Mouse (Mus musculus): ENCODE data around the gene Thnsl2. TPM values are rescaled to one million over a fixed set of nuclear protein-coding genes. Genes with fewer than 3 reads are reported as not detected.

Thnsl2 gene
- total RNA-seq, 2 experiments from 2014 or later = 27.9 to 31.7 TPM

GRCm38 (mm10) chr6:71135031-71135430 lies 9.2 kb downstream of the Thnsl2 start:
- no peak for DNase-seq (ENCODE audit: low spot score in 2 of 2)

GRCm38 (mm10) chr6:71133559-71133958 lies 10.7 kb downstream of the Thnsl2 start:
- DNase-seq (ENCODE audit: low spot score in 2 of 2) = no peak

GRCm38 (mm10) chr6:71131038-71131437 lies 13.2 kb downstream of the Thnsl2 start:
- no peak for DNase-seq (ENCODE audit: low spot score in 2 of 2)

- DNase-seq (ENCODE audit: low spot score in 2 of 2) = no peak
Observed at GRCm38 (mm10) chr6:71130269-71130668, 14.0 kb downstream of the Thnsl2 start.

GRCm38 (mm10) chr6:71129071-71129470 lies 15.2 kb downstream of the Thnsl2 start:
- DNase-seq (ENCODE audit: low spot score in 2 of 2) = no peak

GRCm38 (mm10) chr6:71126290-71126689 lies 17.9 kb downstream of the Thnsl2 start:
- DNase-seq (ENCODE audit: low spot score in 2 of 2) = no peak

- peak; percentile 35 to 64 for DNase-seq (ENCODE audit: low spot score in 2 of 2)
Observed at GRCm38 (mm10) chr6:71125043-71125893, 19.0 kb downstream of the Thnsl2 start.

GRCm38 (mm10) chr6:71119577-71120254 lies 24.5 kb downstream of the Thnsl2 start:
- no peak for DNase-seq (ENCODE audit: low spot score in 2 of 2)

- no peak for DNase-seq (ENCODE audit: low spot score in 2 of 2)
Observed at GRCm38 (mm10) chr6:71111419-71112113, 32.7 kb downstream of the Thnsl2 start.

- DNase-seq (ENCODE audit: low spot score in 2 of 2) = no peak
Observed at GRCm38 (mm10) chr6:71106170-71106945, 37.9 kb downstream of the Thnsl2 start.

GRCm38 (mm10) chr6:71096126-71096525 lies 48.1 kb downstream of the Thnsl2 start:
- DNase-seq (ENCODE audit: low spot score in 2 of 2) = no peak

GRCm38 (mm10) chr6:71094693-71095092 lies 49.5 kb downstream of the Thnsl2 start:
- DNase-seq (ENCODE audit: low spot score in 2 of 2) = no peak

- no peak for DNase-seq (ENCODE audit: low spot score in 2 of 2)
Observed at GRCm38 (mm10) chr6:71093686-71094085, 50.6 kb downstream of the Thnsl2 start.

GRCm38 (mm10) chr6:71090475-71090874 lies 53.8 kb downstream of the Thnsl2 start:
- no peak for DNase-seq (ENCODE audit: low spot score in 2 of 2)

GRCm38 (mm10) chr6:71089735-71090134 lies 54.5 kb downstream of the Thnsl2 start:
- no peak for DNase-seq (ENCODE audit: low spot score in 2 of 2)

- DNase-seq (ENCODE audit: low spot score in 2 of 2) = no peak
Observed at GRCm38 (mm10) chr6:71088992-71089391, 55.2 kb downstream of the Thnsl2 start.

- no peak for DNase-seq (ENCODE audit: low spot score in 2 of 2)
Observed at GRCm38 (mm10) chr6:71083441-71083840, 60.8 kb downstream of the Thnsl2 start.

GRCm38 (mm10) chr6:71082084-71082483 lies 62.2 kb downstream of the Thnsl2 start:
- no peak for DNase-seq (ENCODE audit: low spot score in 2 of 2)

- DNase-seq (ENCODE audit: low spot score in 2 of 2) = no peak
Observed at GRCm38 (mm10) chr6:71081230-71081629, 63.0 kb downstream of the Thnsl2 start.
